Mouse (Mus musculus) mouse trophoblast stem cell (cell line): ENCODE measurements around the gene Rbm4.

Experiments used
- in situ Hi-C, 2 experiments: fragments of 300-500 bp; cut with MseI, MboI; formaldehyde crosslinking; loops; 2 replicates in 1 of 2; 3 replicates in 1 of 2; pipeline ENCODE4 v1.15.1; 2025

Gene Rbm4

DNA sequence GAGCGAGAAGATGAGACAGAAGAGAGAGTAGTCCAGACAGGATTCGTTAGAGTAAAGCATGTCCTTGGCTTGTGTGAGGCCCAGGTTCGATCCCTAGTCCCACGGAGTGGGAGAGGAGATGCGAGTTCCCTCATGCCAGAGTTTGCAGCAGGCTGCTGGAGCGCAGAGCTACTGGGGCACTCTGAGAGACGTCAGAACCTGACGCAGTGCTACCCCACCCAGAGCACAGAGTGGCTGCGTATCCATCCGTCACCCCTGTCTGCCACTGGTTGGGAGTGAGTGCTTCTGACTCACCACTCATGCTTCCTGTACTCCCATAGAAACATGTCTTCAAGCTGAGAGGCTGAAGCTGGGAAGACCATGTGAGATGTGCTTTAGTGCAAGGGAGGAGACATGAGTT, 52.2 kb downstream of the Rbm4 start:
- in situ Hi-C loops: loop anchor here in 1 of 2 experiments (5.0 kb wide), 1 partner anchor 99 kb away; no protein-coding TSS in a partner anchor

DNA sequence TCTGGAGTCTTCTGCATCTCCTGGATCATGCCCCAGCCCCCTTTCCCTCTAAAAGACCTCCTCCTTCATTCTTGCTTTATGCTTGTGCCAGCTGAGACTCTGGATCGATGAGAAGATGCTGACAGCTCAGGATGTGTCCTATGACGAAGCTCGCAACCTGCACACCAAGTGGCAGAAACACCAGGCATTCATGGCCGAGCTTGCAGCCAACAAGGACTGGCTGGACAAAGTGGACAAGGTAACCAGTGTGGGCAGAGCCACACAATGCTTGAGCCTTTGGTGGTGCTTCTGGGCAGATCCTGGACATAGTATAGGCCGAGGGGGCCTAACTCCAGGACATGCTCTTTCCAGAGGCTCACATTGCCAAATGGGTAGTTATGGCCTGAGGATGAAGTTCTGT, 53.9 kb downstream of the Rbm4 start:
- in situ Hi-C loops: loop anchor here (5.0 kb wide), 1 partner anchor 97 kb away; no protein-coding TSS in a partner anchor

DNA sequence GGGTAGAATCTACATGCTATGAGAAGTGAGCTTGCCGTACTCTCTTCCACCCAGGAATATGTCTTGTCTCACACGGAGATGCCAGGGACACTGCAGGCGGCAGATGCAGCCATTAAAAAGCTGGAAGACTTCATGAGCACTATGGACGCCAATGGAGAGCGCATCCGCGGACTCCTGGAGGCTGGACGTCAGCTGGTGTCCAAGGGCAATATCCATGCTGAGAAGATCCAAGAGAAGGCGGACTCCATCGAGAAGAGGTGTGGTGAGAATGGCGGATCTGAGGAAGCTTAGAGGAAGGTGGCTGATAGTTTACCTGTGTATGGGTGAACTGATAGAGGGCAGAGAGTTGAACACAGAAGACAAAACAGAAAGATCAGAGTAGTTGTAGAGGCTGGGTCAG, 54.6 kb downstream of the Rbm4 start:
- in situ Hi-C loops: loop anchor here in 1 of 2 experiments (5.0 kb wide), 1 partner anchor 97 kb away; no protein-coding TSS in a partner anchor

DNA sequence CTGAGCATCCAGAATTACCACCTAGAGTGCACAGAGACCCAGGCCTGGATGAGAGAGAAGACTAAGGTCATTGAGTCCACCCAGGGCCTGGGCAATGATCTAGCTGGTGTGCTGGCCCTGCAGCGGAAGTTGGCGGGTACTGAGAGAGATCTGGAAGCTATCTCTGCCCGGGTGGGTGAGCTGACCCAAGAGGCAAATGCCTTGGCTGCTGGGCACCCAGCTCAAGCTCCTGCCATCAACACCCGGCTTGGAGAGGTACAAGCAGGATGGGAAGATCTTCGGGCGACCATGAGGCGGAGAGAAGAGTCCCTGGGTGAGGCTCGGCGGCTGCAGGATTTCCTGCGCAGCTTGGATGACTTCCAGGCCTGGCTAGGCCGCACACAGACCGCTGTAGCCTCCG, 55.8 kb downstream of the Rbm4 start:
- in situ Hi-C loops: loop anchor here in 1 of 2 experiments (5.0 kb wide), 1 partner anchor 96 kb away; no protein-coding TSS in a partner anchor
